Mouse (Mus musculus) small intestine, adult 10 weeks (tissue): ENCODE data around the gene Olfr665. TPM values are rescaled to one million over a fixed set of nuclear protein-coding genes. Genes with fewer than 3 reads are reported as not detected.

Source experiments
- polyA plus RNA-seq: library from polyadenylated mRNA; stranded (reverse); fragments of 350-450 nt; fragmentation: Illumina TruSeq; extraction: RNeasy Lipid Tissue Mini Kit (QIAGEN cat#74804); gene quantifications from one replicate; pipeline ENCODE4 v1.2.3, GENCODE M21; 2014; ENCODE audit warnings: low replicate concordance

The Olfr665 gene
- not detected for polyA plus RNA-seq

DNA sequence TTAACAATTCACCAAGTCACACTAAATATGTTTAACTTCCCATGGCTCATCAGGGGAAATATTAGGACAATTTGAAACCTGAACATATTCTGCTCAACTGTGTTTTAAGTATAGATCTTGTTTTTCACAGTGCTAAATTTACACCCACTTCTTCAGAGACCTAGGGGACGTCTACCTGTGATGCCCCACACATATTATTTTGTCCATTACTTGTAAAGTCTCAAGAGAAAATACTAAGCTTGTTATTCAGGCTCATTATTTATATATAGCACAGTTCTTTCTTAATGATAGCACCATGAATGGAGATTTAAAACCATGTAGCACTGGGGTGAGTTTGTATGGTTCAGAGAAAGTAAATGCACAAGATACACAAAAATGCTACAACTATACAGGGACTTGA, at the start of gene Olfr665:
TSS of gene Olfr665 (plus strand) at position 301 of the 400 bp plus-strand sequence.

DNA sequence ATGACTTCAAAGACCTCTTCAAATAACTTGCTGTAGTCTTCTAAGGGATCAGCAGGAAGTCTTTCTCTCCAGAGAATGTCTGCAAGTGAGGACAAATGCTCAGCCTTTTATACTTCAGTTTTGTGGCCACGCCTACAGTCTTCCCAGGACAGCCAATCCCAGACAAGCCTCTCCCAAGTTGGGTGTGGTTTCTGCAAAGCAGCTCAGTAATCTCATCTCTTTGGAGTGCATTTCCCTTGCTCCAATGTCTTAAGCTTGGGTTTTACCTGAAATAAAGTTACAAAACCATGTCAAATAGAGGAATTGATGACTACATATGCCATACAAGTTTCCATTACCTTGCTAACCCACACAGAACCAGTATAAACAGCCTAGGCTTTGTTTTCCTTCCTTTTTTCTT, 35.3 kb upstream of the Olfr665 start, which contains the start of gene Usp17lb:
TSS of gene Usp17lb (minus strand) at position 101 of the 400 bp plus-strand sequence.

DNA sequence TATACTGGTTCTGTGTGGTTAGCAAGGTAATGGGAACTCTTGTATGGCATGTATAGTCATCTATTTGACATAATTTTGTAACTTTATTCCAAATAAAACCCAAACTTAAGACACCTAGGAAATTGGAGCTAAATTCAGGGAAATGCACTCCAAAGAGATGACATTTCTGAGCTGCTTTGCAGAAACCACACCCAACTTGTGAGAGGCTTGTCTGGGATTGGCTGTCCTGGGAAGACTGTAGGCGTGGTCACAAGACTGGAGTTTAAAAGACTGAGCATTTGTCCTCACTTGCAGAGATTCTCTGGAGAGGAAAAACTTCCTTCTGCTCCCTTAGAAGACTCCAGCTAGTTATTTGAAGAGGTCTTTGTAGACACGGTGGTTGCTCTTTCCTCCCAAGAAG, 21.1 kb upstream of the Olfr665 start, which contains the start of gene Usp17la:
TSS of gene Usp17la (plus strand) at position 301 of the 400 bp plus-strand sequence.

DNA sequence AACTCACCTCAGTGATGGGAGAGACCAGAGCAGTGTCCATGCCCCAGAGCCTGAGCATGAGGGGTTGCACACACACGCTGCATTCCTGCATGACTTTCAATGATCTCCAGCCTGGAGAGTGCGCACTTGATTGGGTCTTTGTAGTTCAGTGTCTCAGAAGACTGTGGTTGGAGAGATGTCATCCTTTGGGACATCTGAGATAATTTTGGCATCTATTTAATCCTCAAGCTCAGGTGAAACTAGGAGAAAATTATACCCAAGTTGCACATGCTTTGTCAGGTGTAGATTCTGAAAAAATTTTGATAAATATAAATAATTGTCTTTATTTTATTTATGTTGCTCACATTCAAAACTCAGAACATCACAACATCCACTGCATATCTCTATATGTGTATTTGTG, 18.0 kb downstream of the Olfr665 start, which contains the start of gene Olfr666:
TSS of gene Olfr666 (minus strand) at position 101 of the 400 bp plus-strand sequence.

DNA sequence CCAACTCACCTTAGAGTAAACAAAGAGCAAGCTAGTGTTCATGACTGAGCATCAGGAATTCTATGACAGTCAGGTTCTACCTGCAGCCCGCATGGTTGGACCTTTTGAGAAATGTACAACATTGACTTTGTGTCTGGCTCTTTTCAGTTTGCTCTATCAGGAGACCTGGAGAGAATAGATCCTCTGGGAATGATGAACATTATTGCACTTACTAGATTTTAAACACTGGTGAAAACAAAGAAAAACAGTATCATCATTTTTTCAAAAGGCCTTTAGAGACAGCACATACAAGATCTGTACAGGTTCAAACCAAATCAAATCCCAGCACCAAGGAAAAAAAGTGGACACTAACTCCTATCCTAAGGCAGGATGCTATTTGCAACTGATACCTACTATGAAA, 43.6 kb downstream of the Olfr665 start, which contains the start of gene Olfr667:
TSS of gene Olfr667 (minus strand) at position 101 of the 400 bp plus-strand sequence.

DNA sequence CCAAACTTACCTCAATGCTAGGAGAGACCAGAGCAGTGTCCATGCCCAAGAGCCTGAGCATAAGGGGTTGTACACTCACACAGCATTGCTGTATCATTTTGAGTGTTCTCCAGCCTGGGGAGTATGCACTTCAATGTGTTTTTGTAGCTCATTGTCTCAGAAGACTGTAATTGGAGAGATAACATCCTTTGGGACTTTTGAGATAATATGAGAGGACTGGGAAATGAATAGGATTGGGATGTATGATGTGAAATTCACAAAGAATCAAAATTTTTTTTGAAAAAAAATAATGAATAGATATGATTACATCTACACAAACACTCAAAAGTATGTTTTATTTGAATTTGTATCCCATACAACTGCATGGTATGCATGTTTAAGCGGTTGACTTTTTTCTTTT, 50.1 kb downstream of the Olfr665 start, which contains the start of gene Olfr668:
TSS of gene Olfr668 (minus strand) at position 101 of the 400 bp plus-strand sequence.

Other genes with a start within 250 kb of the Olfr665 start
- 0.15 TPM for gene Olfr658, start 230.7 kb upstream of the Olfr665 start, polyA plus RNA-seq
- not detected for gene Olfr659, start 211.3 kb upstream of the Olfr665 start, polyA plus RNA-seq
- gene Olfr661, start 191.5 kb upstream of the Olfr665 start, polyA plus RNA-seq = not detected
- not detected for gene Usp17le, start 100.6 kb upstream of the Olfr665 start, polyA plus RNA-seq
- not detected for gene Usp17lb, start 35.4 kb upstream of the Olfr665 start, polyA plus RNA-seq
- gene Usp17la, start 21.0 kb upstream of the Olfr665 start, polyA plus RNA-seq = not detected
- gene Olfr666, start 17.9 kb downstream of the Olfr665 start, polyA plus RNA-seq = not detected
- gene Olfr667, start 43.5 kb downstream of the Olfr665 start, polyA plus RNA-seq = not detected
- not detected for gene Olfr668, start 50.0 kb downstream of the Olfr665 start, polyA plus RNA-seq
- gene Olfr669, start 56.2 kb downstream of the Olfr665 start, polyA plus RNA-seq = not detected
- gene Olfr670, start 84.6 kb downstream of the Olfr665 start, polyA plus RNA-seq = not detected
- not detected for gene Olfr671, start 101.1 kb downstream of the Olfr665 start, polyA plus RNA-seq
- gene Olfr672, start 124.0 kb downstream of the Olfr665 start, polyA plus RNA-seq = not detected
- gene Olfr675, start 150.4 kb downstream of the Olfr665 start, polyA plus RNA-seq = not detected
- gene Olfr676, start 154.7 kb downstream of the Olfr665 start, polyA plus RNA-seq = not detected
- not detected for gene Olfr677, start 173.3 kb downstream of the Olfr665 start, polyA plus RNA-seq
- not detected for gene Olfr678, start 186.4 kb downstream of the Olfr665 start, polyA plus RNA-seq
- not detected for gene Olfr679, start 203.2 kb downstream of the Olfr665 start, polyA plus RNA-seq
- not detected for gene Olfr680-ps1, start 214.8 kb downstream of the Olfr665 start, polyA plus RNA-seq
- not detected for gene Olfr681, start 238.8 kb downstream of the Olfr665 start, polyA plus RNA-seq